Mouse (Mus musculus) forebrain, embryonic 12.5 days (tissue): ENCODE data around the gene Tle6. TPM values are rescaled to one million over a fixed set of nuclear protein-coding genes. Genes with fewer than 3 reads are reported as not detected.
A peak's percentile ranks its signal among the peaks of the same experiment; 100 is the strongest.
"Not testable (repeated sequence)": the region's sequence is repeated elsewhere in the genome, so short reads cannot be mapped to it uniquely, and the experiment has no call there.

Experiments used
- ATAC-seq: fragments of 200-750 bp; cut with Nextera tagmentation; 2 replicates; pipeline ENCODE4 v1.8.0; 2017; ENCODE audit warnings: moderate TSS enrichment; ENCODE audit not compliant: low FRiP score
- H3K27ac ChIP-seq: fragments of 300-500 bp; sonication (generic); 2 replicates; pipeline ENCODE4 v1.5.1; 2016; ENCODE audit warnings: mild to moderate bottlenecking
- H3K27me3 ChIP-seq: fragments of 300-500 bp; sonication (generic); 2 replicates; pipeline ENCODE4 v1.6.1; 2016; ENCODE audit warnings: mild to moderate bottlenecking
- H3K36me3 ChIP-seq: fragments of 300-500 bp; sonication (generic); replicated peaks from 2 replicates; pipeline ENCODE4 v1.6.1; 2016; ENCODE audit warnings: mild to moderate bottlenecking
- H3K4me1 ChIP-seq: fragments of 300-500 bp; sonication (generic); 2 replicates; pipeline ENCODE4 v1.6.1; 2016
- H3K4me2 ChIP-seq: fragments of 300-500 bp; sonication (generic); 2 replicates; pipeline ENCODE4 v1.6.1; 2016; ENCODE audit warnings: mild to moderate bottlenecking, moderate library complexity
- H3K4me3 ChIP-seq: fragments of 300-500 bp; sonication (generic); replicated peaks from 2 replicates; pipeline ENCODE4 v1.5.1; 2016; ENCODE audit warnings: mild to moderate bottlenecking
- H3K9ac ChIP-seq: fragments of 300-500 bp; sonication (generic); 2 replicates; pipeline ENCODE4 v1.6.1; 2016; ENCODE audit warnings: mild to moderate bottlenecking
- H3K9me3 ChIP-seq: fragments of 300-500 bp; sonication (generic); 2 replicates; pipeline ENCODE4 v1.6.1; 2016
- WGBS: fragments of 180-500 bp; shearing (Covaris S2); methylation state at CpG from one replicate; pipeline ENCODE4 v1.1.7; 2016; 5-methylcytosine and 5-hydroxymethylcytosine counted together
- polyA plus RNA-seq: library from polyadenylated mRNA; unstranded; fragments of >200 nt; fragmentation: Nextera tagmentation; extraction: Ambion mirVana; gene quantifications from 2 replicates; pipeline ENCODE4 v1.2.1, GENCODE M21; 2016

Tle6 gene
- polyA plus RNA-seq: 3.1 and 4.3 TPM in 2 replicates

- Histone ChIP-seq H3K9me3 (no peaks in the 10 kb centered on the region), H3K27me3 (peaks cover 63% of the 10 kb centered on the region), H3K36me3 (no peaks in the 10 kb centered on the region), H3K9ac (no peak within 1 kb of the TSS), H3K4me1 (peaks cover 54% of the 10 kb centered on the region), H3K4me2 (peak within 1 kb of the TSS; percentile 48), H3K27ac (no peak within 1 kb of the TSS), H3K4me3 (peak within 1 kb of the TSS; percentile 21)
- peak; percentile 87 for ATAC-seq
- under 1% methylated on average over 28 of the region's 28 CpGs for WGBS
These were observed at the start of gene Tle6 for GRCm38 (mm10) chr10:81600738-81601203. Gene Tle6, minus strand, starts transcription at chr10:81601073.

GRCm38 (mm10) chr10:81648803-81649775 lies 48.2 kb upstream of the Tle6 start, which contains the start of gene Gm10778:
Gene Gm10778, plus strand, starts transcription at chr10:81649059.
- not testable (repeated sequence) for H3K27me3 ChIP-seq, H3K4me1 ChIP-seq
- 3% methylated on average over 31 of the region's 52 CpGs for WGBS
- Histone ChIP-seq H3K9me3 (peaks cover 16% of the 10 kb centered on the region), H3K4me3 (peak within 1 kb of the TSS; percentile 56), H3K9ac (peak within 1 kb of the TSS; percentile 68), H3K36me3 (peaks cover 22% of the 10 kb centered on the region; the same call in 1 of the 2 replicates), H3K4me2 (peak within 1 kb of the TSS; percentile 63), H3K27ac (peak within 1 kb of the TSS; percentile 76)
- ATAC-seq: peak; percentile 98

GRCm38 (mm10) chr10:81646015-81646555 lies 45.2 kb upstream of the Tle6 start:
- peaks cover 5% of the 10 kb centered on the region; the same call in 1 of the 2 replicates for H3K36me3 ChIP-seq
- H3K4me3 ChIP-seq: no peak overlapping the region
- H3K27ac ChIP-seq: no peak overlapping the region
- no peak overlapping the region for H3K4me2 ChIP-seq
- peaks cover 3% of the 10 kb centered on the region; the same call in 1 of the 2 replicates for H3K27me3 ChIP-seq
- 80% methylated on average over 7 of the region's 7 CpGs for WGBS
- no peak overlapping the region for H3K9ac ChIP-seq
- peaks cover 30% of the 10 kb centered on the region for H3K4me1 ChIP-seq
- no peak for ATAC-seq
- H3K9me3 ChIP-seq: no peaks in the 10 kb centered on the region; the same call in 1 of the 2 replicates

- Histone ChIP-seq H3K9ac (no peak overlapping the region), H3K36me3 (no peaks in the 10 kb centered on the region), H3K27ac (no peak overlapping the region), H3K4me2 (no peak overlapping the region), H3K4me1 (peaks cover 32% of the 10 kb centered on the region), H3K9me3 (no peaks in the 10 kb centered on the region; the same call in 1 of the 2 replicates), H3K27me3 (peaks cover 3% of the 10 kb centered on the region; the same call in 1 of the 2 replicates), H3K4me3 (no peak overlapping the region)
- 89% methylated on average over 4 of the region's 4 CpGs for WGBS
- ATAC-seq: no peak
These were observed 44.5 kb upstream of the Tle6 start for GRCm38 (mm10) chr10:81645391-81645790.

- Histone ChIP-seq H3K27ac (no peak overlapping the region), H3K27me3 (peaks cover 3% of the 10 kb centered on the region; the same call in 1 of the 2 replicates), H3K9me3 (no peaks in the 10 kb centered on the region), H3K36me3 (no peaks in the 10 kb centered on the region), H3K4me1 (peaks cover 32% of the 10 kb centered on the region), H3K4me3 (no peak overlapping the region), H3K9ac (no peak overlapping the region), H3K4me2 (no peak overlapping the region)
- no peak for ATAC-seq
- 92% methylated on average over 18 of the region's 18 CpGs for WGBS
These were observed 43.8 kb upstream of the Tle6 start for GRCm38 (mm10) chr10:81644716-81645115.

GRCm38 (mm10) chr10:81644162-81644561 lies 43.3 kb upstream of the Tle6 start:
- ATAC-seq: peak; percentile 11; the same call in 1 of the 2 replicates
- 62% methylated on average over 2 of the region's 2 CpGs for WGBS
- H3K9ac ChIP-seq: peak overlapping the region; percentile 90

GRCm38 (mm10) chr10:81643449-81644055 lies 42.7 kb upstream of the Tle6 start:
- Histone ChIP-seq H3K4me1 (peaks cover 32% of the 10 kb centered on the region), H3K27me3 (peaks cover 3% of the 10 kb centered on the region; the same call in 1 of the 2 replicates), H3K4me2 (peak overlapping the region; percentile 93), H3K9me3 (no peaks in the 10 kb centered on the region), H3K9ac (peak overlapping the region; percentile 90), H3K4me3 (peak overlapping the region; percentile 67), H3K36me3 (no peaks in the 10 kb centered on the region), H3K27ac (peak overlapping the region; percentile 97)
- ATAC-seq: peak; percentile 92
- WGBS: under 1% methylated on average over 75 of the region's 75 CpGs

More at GRCm38 (mm10) chr10:81644162-81644561, 43.3 kb upstream of the Tle6 start:
- H3K36me3 ChIP-seq: no peaks in the 10 kb centered on the region
- peak overlapping the region; percentile 67 for H3K4me3 ChIP-seq
- no peaks in the 10 kb centered on the region for H3K9me3 ChIP-seq
- H3K27me3 ChIP-seq: peaks cover 3% of the 10 kb centered on the region; the same call in 1 of the 2 replicates
- H3K4me2 ChIP-seq: peak overlapping the region; percentile 93
- peaks cover 32% of the 10 kb centered on the region for H3K4me1 ChIP-seq
- H3K27ac ChIP-seq: peak overlapping the region; percentile 97

- Histone ChIP-seq H3K27me3 (peaks cover 5% of the 10 kb centered on the region; the same call in 1 of the 2 replicates), H3K4me1 (peaks cover 32% of the 10 kb centered on the region), H3K4me2 (peak overlapping the region; percentile 93), H3K27ac (peak overlapping the region; percentile 97), H3K9ac (peak overlapping the region; percentile 90), H3K4me3 (peak overlapping the region; percentile 67), H3K9me3 (no peaks in the 10 kb centered on the region), H3K36me3 (no peaks in the 10 kb centered on the region)
- ATAC-seq: peak; percentile 62
- WGBS: 23% methylated on average over 24 of the region's 24 CpGs
These were observed 42.0 kb upstream of the Tle6 start for GRCm38 (mm10) chr10:81642648-81643448.

GRCm38 (mm10) chr10:81641978-81642647 lies 41.2 kb upstream of the Tle6 start:
- ATAC-seq: no peak
- 77% methylated on average over 8 of the region's 8 CpGs for WGBS
- no peaks in the 10 kb centered on the region for H3K9me3 ChIP-seq
- H3K36me3 ChIP-seq: no peaks in the 10 kb centered on the region
- H3K27me3 ChIP-seq: peaks cover 4% of the 10 kb centered on the region; the same call in 1 of the 2 replicates
- peaks cover 32% of the 10 kb centered on the region for H3K4me1 ChIP-seq
- H3K4me2 ChIP-seq: peak overlapping the region; percentile 93
- peak overlapping the region; percentile 90 for H3K9ac ChIP-seq
- H3K27ac ChIP-seq: no peak overlapping the region
- H3K4me3 ChIP-seq: peak overlapping the region; percentile 67

- Histone ChIP-seq H3K27me3 (0 out of 2 replicates have a peak, but pooled peaks cover 4% of the 10 kb centered on the region), H3K9me3 (no peaks in the 10 kb centered on the region), H3K4me3 (no peak overlapping the region), H3K36me3 (no peaks in the 10 kb centered on the region), H3K27ac (no peak overlapping the region), H3K4me1 (peaks cover 32% of the 10 kb centered on the region), H3K4me2 (no peak overlapping the region), H3K9ac (0 out of 2 replicates have a peak overlapping the region, but pooled peaks have one; percentile 2)
- no peak for ATAC-seq
- WGBS: 92% methylated on average over 2 of the region's 2 CpGs
These were observed 40.7 kb upstream of the Tle6 start for GRCm38 (mm10) chr10:81641566-81641965.

GRCm38 (mm10) chr10:81640825-81641224 lies 40.0 kb upstream of the Tle6 start:
- not testable (repeated sequence) for H3K4me2 ChIP-seq, H3K27ac ChIP-seq, H3K36me3 ChIP-seq, H3K9ac ChIP-seq, H3K4me3 ChIP-seq, H3K27me3 ChIP-seq, H3K9me3 ChIP-seq, ATAC-seq
- WGBS: 46% methylated on average over 4 of the region's 4 CpGs
- peaks cover 32% of the 10 kb centered on the region for H3K4me1 ChIP-seq
